Comparison of ENCODE assay signal across 14 mouse cellular contexts in genomic region chr4:135676476-135676875, GRCm38 (mm10). TPM values are rescaled to one million over a fixed set of nuclear protein-coding genes. Genes with fewer than 3 reads are reported as not detected.
DNase-seq lines count a peak whose midpoint lies in the region.
"Had no signal": no experiment of that assay in that cellular context is flagged by ENCODE, and none has a peak within 500 bp of the region (broad histone marks: within the 10 kb centered on the region; RNA-seq: fewer than 3 reads in every experiment).

No protein-coding gene starts in this region.

- DNase-seq in adrenal gland, postnatal 36 days = peak; percentile 18 to 24
- no peak for DNase-seq in adrenal gland, adult 8-10 months
- peak; percentile 35 for DNase-seq in 3134 (ENCODE audit: extremely low read depth, insufficient read length, low spot score)
- DNase-seq in Muller cell, postnatal 12 days (ENCODE audit: inconsistent ontology term) = peak; percentile 75
- DNase-seq in lung, postnatal 25 days (ENCODE audit: low spot score) = peak; percentile 78
- DNase-seq in gastrocnemius, postnatal 4 days (ENCODE audit: low spot score in 2 of 2) = no peak
- no peak for DNase-seq in left cerebral cortex, postnatal 25 days (ENCODE audit: low spot score in 2 of 2)
- no peak for DNase-seq in kidney, adult 9 months
- DNase-seq: cerebellum, adult 9-11 months; forebrain, postnatal 0 days; heart, postnatal 4 days; liver; liver, postnatal 0 days had no signal

- intact Hi-C loops in left cerebral cortex, postnatal 25 days (cut with DNase I) = no loop called here

RNA-seq across cellular contexts. Expression of gene Ifnlr1, which starts 9.6 kb away (rescaled TPM):
- total RNA-seq in adrenal gland, postnatal 36 days (2021) = under 1 TPM; 0.07 to 0.10 TPM
- under 1 TPM in 3 of 4 experiments, not detected in 1; 0.17 to 0.22 (median 0.18) TPM for total RNA-seq in adrenal gland, adult 8-10 months (2022)
- under 1 TPM; 0.16 to 0.17 TPM for total RNA-seq in gastrocnemius, postnatal 4 days (2021)
- total RNA-seq in left cerebral cortex, postnatal 25 days (2021) = under 1 TPM; 0.18 TPM

RNA-seq across cellular contexts. Expression of gene Il22ra1, which starts 51.5 kb away (rescaled TPM):
- total RNA-seq in adrenal gland, postnatal 36 days (2021) = 1 to 10 TPM in 1 of 2 experiments, under 1 TPM in 1; 0.17 to 1.9 TPM
- 1 to 10 TPM in 2 of 4 experiments, under 1 TPM in 1, not detected in 1; 0.35 to 2.5 (median 1.1) TPM for total RNA-seq in adrenal gland, adult 8-10 months (2022)
- under 1 TPM in 1 of 2 experiments, not detected in 1; 0.20 TPM for total RNA-seq in gastrocnemius, postnatal 4 days (2021)
- total RNA-seq in left cerebral cortex, postnatal 25 days (2021) = under 1 TPM; 0.18 to 0.25 TPM
- total RNA-seq: layer of hippocampus, adult 18-20 months had no signal

Comparison
In these comparisons a context has a peak if more than half of its experiments do, and no peak if none do; other contexts are left out.
1. DNase-seq: peak in adrenal gland, postnatal 36 days (2 of 2), 3134 (single experiment), Muller cell, postnatal 12 days (single experiment) and lung, postnatal 25 days (single experiment); none in adrenal gland, adult 8-10 months (single experiment), gastrocnemius, postnatal 4 days (0 of 2), left cerebral cortex, postnatal 25 days (0 of 2) and kidney, adult 9 months (single experiment).